Mouse (Mus musculus) urinary bladder, postnatal 4 days (tissue): ENCODE data around the gene Gm28635.

ENCODE experiments used
- DNase-seq, 2 experiments: peaks; one replicate each; pipeline ENCODE4 v3.0.0; 2021 to 2022; ENCODE audit warnings: low spot score in 2 of 2

The Gm28635 gene

DNA sequence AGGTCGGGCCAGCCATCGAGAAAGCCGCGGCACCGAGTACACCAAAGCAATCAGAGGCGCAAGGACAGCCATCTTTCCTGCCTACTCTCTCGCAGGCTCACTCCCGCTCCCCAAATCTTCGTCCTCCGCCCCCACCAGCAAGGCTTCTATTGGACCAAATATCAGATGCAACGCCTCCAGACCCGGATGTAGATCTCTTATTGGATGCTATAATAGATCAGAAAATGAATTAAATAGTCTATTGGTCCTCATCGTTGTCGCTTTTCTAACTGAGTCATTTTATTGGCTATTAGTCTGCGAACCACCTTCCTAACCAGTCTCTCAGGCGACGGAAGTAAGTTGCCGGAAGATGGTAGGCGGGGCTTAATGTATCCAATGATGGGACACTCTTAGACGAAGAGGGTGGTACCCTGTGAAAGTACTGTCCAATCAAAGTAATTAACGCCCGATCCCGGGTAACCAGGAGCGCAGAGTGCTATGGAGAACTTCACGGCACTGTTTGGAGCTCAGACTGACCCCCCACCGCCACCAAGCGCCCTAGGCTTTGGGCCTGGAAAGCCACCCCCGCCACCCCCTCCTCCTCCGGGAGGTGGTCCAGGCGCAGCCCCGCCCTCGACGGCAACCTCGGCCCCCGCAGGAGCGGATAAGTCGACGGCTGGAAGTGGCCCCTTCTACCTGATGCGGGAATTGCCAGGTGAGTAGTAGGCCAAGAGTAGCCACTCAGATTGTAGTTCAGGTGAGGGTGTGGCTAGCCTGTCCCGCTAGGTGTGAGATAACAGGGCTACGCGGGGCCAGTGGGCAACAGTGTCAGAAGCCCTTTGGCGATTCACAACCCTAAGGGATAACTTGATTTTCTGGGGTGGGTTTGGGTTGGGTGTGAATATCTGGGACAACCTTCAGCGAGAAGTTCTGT lies at the start of gene Gm28635, which contains the start of gene Med19:
Gene Gm28635 (minus strand): TSS at position 74 of the 913 bp plus-strand sequence.
Gene Med19 (plus strand): TSS at position 435 of the 913 bp plus-strand sequence.
- peak; percentile 83 to 88 for DNase-seq

DNA sequence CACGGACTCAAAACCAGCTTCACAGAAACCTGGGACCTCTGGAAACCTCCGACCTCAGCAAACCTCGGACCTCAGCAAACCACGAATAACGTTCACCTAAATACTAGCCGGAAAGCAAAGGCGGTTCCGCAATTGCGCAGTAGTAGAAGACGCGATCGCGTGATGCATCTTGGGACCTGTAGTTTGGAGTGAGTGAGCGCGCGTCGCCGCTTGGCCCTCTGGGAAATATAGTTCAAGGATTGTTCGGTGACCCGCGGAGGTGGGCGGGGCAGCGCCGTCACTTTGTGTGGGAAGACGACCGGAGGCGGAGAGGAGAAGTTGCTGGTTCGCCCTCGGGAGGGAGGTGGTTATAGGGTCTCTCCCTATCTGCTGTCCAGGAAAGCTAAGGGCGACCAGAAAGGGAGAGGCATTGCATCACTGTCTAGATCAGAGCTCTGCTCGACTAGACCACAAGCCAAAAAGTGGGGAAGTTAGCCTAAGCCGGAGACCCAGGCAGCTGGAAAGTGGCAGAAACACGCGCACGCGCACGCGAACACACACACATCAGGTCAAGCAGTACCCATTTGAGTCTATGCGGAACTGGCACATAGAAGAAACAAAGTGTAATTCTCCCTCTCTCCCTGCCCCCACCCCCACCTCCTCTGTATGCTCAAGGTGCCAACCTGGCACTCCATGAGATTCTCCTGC lies 49.5 kb upstream of the Gm28635 start, which contains the start of gene Clp1:
Gene Clp1 (minus strand): TSS at position 179 of the 687 bp plus-strand sequence.
- DNase-seq: peak; percentile 90 to 95

DNA sequence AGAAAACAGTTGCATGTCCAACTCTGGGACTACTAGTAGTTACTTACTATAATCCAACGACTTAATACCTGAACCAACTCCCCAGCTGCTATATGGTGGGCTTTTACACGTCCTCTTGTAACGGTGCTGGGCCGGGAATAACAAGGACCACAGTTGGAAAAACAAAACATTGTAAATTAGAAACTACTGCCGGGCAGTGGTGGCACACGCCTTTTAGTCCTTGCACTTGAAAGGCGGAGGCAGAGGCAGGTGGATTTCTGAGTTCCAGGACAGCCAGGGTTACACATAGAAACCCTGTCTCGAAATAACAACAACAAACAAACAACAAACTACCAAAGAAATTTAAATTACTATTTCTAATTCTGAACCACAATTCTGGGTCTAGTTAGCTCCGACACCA lies 48.9 kb upstream of the Gm28635 start:
- DNase-seq: no peak

DNA sequence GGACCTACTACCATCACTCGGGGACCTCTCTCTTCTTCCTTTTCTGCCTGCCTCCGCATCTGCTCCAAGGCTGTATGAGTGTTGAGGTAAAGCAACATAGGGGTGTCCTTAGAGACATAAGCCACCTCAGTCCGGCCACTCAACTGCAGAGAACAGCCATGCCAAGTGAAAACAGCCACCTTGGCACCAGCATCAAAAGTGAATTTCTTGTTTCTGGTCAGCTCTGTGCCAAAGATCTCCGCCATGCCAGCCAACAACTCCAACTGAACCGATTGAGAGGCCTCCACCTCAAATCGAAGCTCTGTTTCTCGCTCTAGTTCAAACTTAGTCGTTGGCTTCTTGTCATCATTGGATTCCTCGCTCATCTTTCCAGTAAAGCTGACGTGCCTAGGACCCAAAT lies 47.9 kb upstream of the Gm28635 start:
- no peak for DNase-seq

DNA sequence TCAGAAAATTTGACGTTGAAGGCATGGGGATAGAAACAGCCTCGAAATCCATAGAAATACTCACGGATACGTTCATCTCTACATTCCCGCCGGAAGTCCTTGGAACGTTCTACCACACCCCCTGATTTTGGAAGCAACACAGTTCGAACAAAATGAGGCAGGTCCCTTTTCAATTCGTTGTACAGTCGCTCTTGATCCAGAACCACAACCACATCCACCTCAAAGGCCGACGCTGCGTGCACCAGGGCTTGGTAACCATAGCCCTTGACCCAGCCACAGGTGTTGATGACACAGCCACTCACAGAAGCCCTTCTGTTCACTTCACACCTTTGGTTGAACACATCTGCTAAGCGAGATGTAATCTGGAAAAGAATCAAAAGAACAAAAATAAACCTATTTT lies 46.0 kb upstream of the Gm28635 start:
- DNase-seq: no peak

DNA sequence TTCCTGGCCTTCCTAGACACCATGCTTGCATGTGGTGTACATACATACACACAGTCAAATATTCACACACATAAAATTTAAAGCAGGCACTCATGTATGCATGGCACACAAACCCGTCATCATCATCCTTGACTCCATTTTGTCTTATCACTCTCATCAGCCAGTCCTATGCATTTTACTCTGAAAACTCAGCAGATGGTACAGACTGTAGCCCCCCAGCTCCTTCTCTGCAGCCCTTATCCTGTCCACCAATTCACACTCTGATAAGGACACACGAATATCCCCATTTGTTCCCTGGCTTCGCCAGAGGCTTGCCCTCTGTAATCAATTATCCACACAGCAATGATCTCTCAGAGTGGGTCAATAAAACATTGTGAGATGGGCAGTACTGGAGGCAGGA lies 43.3 kb upstream of the Gm28635 start:
- no peak for DNase-seq

DNA sequence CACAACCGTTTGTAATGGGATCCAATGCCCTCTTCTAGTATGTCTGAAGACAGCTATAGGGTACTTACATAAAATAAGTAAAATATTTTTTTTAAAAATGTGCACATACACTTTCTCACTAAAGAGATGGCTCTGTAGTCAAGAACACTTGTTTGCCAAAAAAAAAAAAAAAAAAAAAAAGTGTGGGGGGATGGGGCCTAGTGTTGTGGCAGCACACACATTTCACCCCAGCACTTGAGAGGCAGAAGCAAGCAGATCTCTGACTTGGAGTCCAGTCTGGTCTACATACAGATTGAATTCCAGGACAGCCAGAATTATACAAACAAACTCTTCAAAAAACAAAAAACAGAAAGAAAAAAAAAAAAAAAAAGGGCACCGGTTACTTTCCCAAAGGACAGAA lies 42.9 kb upstream of the Gm28635 start:
- no peak for DNase-seq

DNA sequence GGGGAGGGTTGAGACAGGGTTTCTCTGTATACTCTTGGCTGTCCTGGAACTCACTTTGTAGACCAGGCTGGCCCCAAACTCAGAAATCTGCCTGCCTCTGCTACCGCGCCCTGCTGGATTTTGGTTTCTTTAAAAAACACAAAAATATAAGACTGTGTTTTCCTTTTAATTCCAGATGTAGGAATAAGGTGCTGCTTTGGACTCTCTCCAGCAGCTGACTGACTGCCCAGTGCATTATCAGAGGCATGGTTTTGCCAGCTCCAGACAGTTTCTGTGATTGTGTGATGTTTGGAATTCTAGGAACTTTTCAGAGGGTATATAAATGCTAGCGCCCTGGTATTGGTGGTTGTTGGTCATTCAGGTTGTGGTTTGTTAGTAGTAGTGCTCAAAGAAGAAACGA lies 39.5 kb upstream of the Gm28635 start:
- no peak for DNase-seq

DNA sequence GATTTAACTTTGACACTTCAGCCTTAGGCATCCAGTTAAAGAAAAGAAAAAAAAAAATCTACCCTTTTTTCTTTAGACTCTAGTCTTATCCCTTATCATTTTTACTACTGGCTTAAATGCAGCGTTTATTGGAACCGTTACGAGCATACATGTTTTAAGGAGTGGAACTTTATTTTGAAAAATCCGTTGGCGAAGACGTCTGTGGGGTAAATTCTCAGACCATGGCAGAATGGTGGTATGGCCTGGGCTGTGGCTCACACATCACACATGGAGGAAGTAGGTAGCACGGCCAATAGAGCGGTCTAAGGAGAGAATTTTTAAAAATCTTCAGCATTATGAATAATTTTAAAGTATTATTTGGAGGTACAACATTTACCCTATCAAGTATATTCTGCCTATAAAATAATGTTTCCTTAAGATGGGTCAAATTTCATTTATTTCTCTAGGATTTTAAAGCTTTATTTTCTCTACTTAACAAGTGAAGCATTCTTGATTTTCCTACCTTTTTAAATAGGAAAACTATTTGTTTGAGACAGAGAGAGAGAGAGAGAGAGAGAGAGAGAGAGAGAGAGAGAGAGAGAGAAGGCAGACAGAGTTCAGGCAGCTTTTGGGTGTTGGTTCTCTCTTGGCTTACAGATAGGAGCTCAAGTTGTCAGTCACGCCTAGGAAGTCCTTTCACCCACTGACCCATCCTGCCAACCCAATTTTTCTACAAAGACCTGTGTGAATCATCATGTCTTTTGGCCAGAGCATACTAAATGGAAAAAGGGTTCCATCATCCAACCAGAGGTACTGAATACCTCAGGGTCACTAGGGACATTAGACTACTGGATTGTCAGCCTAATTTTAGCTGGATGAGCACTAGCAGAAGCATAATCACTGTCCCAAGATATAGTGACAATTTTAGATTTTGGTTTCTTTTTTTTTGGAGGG lies 38.8 kb upstream of the Gm28635 start:
- no peak for DNase-seq

DNA sequence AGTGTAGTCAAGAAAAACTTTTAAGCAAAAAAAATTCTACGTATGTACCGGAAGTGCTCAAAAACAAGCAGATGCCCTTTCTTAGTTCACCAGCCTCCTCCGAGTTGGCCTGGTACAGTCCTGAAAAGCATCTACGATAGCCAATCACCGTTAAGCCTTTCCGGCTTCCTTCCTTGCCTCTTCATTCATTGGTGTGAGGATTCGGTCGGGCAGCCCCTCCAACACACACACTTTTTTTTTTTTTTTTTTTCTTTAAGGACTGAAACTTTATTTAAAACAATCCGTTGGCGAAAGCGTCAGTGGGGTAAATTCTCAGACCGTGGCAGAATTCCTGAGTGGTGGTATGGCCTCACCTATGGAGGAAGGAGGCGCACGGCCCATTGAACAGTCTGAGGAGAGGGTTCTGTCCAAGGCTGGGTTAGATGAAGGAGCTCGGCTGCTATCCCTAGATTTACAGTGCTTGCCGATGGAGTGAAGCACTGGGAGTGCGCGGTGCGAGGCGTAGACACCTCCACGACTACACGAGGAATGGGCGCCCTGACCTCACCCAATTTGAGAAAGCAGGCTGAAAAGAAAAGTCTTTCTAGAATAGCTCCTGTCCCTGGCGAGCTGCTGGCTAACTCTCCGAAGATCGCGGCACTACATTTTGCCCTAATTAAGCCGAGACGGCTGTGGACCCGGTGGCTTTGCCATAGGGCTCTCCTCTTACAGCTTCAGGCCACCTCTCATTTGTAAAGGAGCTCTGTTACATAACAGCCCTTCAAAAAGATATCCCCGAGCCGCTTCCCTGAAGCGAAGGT lies 37.9 kb upstream of the Gm28635 start:
- peak in 1 of 2 experiments; percentile 75 for DNase-seq

DNA sequence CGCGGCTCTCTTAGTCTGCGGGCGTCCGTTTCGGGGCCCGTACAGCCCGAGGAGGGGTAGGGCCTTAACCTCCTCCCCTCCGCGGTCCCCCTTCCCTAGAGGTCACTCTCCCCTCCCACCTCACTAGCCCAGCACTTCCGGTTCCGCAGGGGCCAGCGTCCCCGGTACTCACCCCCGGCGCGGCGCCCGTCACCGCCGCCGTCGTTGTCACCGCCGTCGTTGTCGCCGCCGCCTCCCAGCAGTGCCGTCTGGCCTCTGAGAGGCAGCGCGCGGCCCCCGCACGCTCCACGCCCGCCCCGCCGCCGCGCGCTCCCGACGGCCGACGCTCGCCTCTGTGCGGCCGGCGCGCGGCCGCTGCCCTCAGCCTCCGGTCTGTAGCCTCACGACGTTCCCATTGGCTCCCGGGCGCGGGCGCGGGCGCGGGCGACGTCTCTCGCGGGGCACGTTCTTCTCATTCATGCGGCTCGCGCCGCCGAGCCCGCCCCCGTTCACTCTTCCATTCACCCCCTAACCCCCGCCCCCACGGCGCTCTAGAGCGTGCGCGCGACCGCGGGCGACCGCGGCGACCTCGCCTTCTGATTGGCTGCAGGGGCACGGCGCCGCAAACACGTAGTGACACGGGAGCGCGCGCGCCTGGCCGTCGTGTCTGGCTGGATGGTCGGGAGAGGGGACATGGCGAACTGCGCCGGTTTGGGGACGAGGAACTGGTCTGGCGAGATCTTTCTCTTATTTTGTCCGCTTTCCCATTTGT lies 37.1 kb upstream of the Gm28635 start, which contains the start of gene Zdhhc5:
Gene Zdhhc5 (minus strand): TSS at position 370 of the 751 bp plus-strand sequence.
- DNase-seq: peak; percentile 99

DNA sequence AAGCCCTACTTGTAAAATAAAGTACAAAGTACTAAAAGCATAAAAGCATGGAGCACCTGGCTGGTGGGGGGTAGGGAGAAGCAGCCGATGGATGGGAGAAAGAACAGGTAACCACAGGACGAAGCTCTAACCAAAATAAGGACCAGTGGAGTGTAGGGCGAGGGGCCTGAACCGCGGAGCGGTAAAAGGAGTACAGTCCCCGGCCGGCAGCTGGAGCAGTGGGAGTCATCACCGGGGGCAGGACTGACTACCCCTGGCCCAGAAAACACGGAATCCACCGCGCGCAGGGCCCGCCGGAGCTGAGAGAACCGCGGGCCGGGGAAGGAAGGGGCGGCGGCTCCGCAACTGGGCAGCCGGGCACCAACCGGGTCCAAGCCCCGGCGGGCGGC lies 36.6 kb upstream of the Gm28635 start:
- no peak for DNase-seq

DNA sequence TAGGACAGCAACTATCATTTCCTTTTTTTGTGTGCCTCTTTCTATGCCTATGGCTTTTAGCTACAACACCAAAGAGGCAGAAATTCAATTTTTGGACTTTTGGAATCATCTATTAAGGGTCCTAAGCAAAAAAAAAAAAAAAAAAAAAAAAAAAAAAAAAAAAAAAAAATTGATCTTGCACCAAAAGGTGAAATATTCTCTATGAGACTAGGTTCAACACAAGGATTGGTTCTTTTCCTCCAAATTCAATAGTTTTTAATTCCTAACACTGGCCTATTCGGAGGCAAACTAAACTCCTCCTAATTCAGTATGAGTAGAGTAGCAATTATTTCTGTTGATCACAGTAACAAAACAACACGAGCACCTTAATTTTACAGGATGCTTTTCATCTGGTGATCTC lies 34.1 kb upstream of the Gm28635 start:
- DNase-seq: no peak

DNA sequence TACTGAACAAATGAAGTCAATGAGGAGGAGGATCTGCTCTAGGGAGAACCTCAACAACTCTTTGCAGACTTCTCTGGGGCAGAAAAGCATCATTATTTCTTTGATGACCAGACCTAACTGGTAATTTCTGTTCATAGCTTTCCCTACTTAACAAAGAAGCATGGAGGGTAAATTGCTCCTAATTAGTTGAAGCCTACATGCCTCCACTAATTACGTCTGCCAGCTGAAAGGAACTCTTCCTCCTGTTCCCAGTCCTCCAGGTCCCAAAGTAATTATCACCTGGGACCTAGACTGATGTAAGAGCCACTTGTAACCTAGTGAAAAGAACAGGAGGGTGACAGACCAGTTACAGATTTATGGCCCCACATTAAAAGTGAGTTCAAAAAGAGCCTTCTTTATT lies 29.7 kb upstream of the Gm28635 start:
- no peak for DNase-seq

DNA sequence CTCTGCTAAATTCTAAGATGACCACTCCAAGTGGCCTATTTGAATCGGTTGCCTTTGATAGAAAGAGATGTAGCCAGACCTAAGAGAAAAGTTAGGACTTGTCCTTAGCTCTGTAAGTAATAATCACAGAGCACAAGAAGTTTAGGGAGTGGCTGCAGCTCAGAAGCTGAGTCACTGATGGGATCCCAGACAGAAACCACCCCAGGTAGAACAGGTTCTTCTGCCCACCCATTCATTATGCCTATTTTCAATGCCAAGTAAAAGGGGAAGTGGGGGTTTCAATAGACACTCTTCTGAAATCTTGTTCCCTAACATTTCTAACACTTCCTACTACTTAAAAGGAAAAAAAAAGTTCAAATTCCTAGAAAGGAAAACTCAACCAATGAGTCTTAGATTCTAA lies 27.5 kb upstream of the Gm28635 start:
- DNase-seq: no peak

DNA sequence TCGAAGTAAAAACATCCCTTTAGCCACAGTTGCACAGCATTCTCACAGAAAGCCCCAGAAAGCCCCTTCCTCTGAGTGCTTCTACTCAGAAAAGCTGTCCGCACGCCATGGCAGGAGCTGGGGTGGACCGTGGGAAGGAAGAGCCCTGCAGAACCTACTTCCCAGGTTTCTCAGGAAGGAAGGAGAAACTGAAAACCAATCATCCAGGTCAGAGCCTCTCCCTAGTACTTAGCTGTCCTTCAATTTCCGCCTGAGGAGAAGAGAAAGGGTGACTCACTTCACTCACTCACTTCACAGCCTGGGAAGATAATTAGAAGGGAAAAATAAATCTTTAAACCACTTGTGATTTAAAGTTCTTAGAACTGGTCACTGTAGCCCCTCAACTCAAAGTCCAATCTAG lies 26.5 kb upstream of the Gm28635 start:
- DNase-seq: no peak

DNA sequence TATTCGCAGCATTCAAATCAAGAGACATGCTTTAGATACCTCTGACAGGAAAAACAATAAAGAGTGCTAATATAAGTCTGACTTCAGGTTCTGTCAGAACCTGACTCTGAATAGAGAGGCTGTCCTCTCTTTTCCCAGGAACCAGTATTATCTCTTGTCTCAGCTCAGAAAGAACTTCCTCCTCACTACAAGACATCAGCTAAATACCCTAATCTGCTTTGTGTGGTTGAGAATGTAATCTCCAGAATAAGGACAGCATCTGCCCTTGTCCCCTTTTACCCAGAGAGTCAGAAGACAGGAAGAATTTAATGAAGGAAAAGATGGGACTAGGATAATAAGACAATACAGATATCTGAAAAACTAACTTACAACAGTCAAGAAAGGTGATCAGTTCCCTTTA lies 25.7 kb upstream of the Gm28635 start:
- no peak for DNase-seq

DNA sequence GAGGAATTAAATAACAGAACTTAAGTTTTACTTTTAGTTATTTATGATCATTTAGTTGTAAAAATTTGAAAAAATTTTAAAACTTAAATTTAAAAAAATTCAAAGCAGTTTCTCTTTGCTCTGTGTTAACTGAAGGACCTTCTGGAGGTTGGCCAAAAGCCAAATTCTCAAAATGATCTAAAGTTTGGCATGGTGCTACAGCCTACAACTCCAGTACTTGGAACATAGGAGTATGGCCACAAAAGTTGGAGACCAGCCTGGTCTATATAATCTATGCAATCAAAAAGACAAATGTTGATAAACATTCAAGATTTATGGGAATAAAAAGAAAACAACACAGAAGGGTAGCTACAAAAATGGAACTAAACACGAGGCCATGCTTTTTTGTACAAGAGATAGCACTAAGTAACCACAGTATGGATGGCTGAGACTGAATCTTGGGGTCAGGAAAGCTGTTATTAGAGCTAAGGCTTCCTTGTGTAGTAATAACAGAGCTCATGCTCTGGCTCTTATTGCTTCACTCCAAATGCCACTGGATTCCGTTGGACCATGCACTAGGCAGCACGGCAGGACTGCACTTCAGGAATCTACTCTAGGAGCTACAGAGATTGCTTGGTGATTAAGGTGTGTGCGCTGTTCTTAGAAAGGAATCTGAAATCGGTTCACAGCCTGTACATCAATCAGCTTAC lies 17.3 kb upstream of the Gm28635 start:
- no peak for DNase-seq

DNA sequence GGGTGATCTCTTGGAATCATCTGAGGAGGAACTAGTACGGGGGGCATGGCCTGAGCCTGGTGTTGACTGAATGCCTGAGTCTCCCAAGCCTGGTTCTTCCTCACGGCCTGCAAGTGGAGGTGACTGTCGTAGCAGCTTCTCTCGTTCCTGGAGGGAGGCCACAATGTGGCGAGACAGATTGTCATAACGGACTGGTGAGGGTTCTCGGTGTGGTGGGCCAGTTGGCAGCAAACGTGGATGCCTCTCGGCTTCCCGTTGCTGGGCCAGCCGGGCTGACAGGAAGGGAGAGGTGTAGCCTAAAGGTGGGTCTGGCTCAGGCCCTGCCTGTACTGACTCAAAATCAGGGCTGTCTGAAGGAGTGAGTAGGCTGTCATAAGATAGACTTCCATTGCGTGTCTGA lies 12.2 kb upstream of the Gm28635 start:
- no peak for DNase-seq
